26 mouse cellular contexts compared by ENCODE assay signal in the genomic region with DNA sequence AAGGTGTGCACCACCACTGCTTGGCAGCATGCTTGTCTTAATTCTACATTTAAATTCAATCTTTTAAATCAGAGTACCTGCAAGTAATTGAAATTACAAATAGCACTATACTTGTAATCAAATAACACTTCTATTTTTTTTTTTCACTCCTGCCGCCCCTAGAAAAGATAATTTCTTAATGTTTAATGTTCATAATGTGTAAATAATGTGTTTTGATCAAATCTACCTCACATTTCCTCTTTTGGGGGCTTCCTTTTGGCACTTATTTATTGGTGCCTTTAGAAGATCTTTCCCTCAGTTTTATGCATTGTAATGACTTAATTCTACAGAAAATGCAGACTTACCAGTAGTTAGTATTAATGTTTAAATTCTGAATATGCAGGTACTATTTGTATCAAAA. TPM values are rescaled to one million over a fixed set of nuclear protein-coding genes. Genes with fewer than 3 reads are reported as not detected.
A peak's percentile ranks its signal among the peaks of the same experiment; 100 is the strongest.
DNase-seq lines count a peak whose midpoint lies in the region; ATAC-seq and TF ChIP-seq lines count a peak whose summit lies in the region.
"Had no signal": no experiment of that assay in that cellular context is flagged by ENCODE, and none has a peak within 500 bp of the region (broad histone marks: within the 10 kb centered on the region; RNA-seq: fewer than 3 reads in every experiment).

No protein-coding gene starts in this region.

- ATAC-seq in megakaryocyte, adult 5-6 weeks (ENCODE audit: poor library complexity, severe bottlenecking), result no peak
- ATAC-seq in CD4-positive, CD25-positive, alpha-beta regulatory T cell, adult 4 months, result peak; percentile 9
- ATAC-seq: forebrain, embryonic 14.5 days; forebrain, postnatal 0 days; hindbrain, postnatal 0 days; intestine, embryonic 16.5 days had no signal

- peak overlapping the region; percentile 9; the same call in 1 of the 2 replicates for H3K27ac ChIP-seq in gastrocnemius, adult 2 months
- peak overlapping the region; percentile 64 for H3K27ac ChIP-seq in bone marrow macrophage, adult 2 months (ENCODE audit: insufficient read depth, low read depth, low read length)
- H3K27ac ChIP-seq: embryonic facial prominence, embryonic 12.5 days; embryonic facial prominence, embryonic 15.5 days; hindbrain, embryonic 10.5 days; hindbrain, embryonic 14.5 days; hindbrain, postnatal 0 days had no signal

- peaks cover 4% of the 10 kb centered on the region; the same call in 1 of the 2 replicates for H3K9me3 ChIP-seq in megakaryocyte, embryonic 14.5 days
- H3K9me3 ChIP-seq: embryonic facial prominence, embryonic 12.5 days; embryonic facial prominence, embryonic 15.5 days; G1E had no signal

- no peak for TF ChIP-seq CTCF in gastrocnemius, adult 2 months (IDR thresholded peaks at IDR 0.05)
- no peak for TF ChIP-seq CTCF in bone marrow macrophage, adult 2 months (IDR thresholded peaks at IDR 0.05; ENCODE audit: low read depth, low read length)

- H3K27me3 ChIP-seq in megakaryocyte, embryonic 14.5 days (replicated peaks), result no peaks in the 10 kb centered on the region
- H3K27me3 ChIP-seq: CH12.LX; embryonic facial prominence, embryonic 12.5 days; embryonic facial prominence, embryonic 15.5 days had no signal

- TF ChIP-seq POLR2A in bone marrow macrophage, adult 2 months (IDR thresholded peaks at IDR 0.05; ENCODE audit: borderline replicate concordance, low read depth, low read length), result no peak

- intact Hi-C loops in gastrocnemius, adult 2 months (cut with DNase I), result loop anchor here (5.0 kb wide), 2 partner anchors 41 to 44 kb away; no protein-coding TSS in a partner anchor

- H3K36me3 ChIP-seq in megakaryocyte, embryonic 14.5 days (replicated peaks; ENCODE audit: low read length), result peaks cover 18% of the 10 kb centered on the region
- H3K36me3 ChIP-seq: embryonic facial prominence, embryonic 12.5 days; embryonic facial prominence, embryonic 15.5 days; hindbrain, embryonic 10.5 days had no signal

- peaks cover 45% of the 10 kb centered on the region for H3K4me1 ChIP-seq in megakaryocyte, embryonic 14.5 days
- peaks cover 15% of the 10 kb centered on the region for H3K4me1 ChIP-seq in bone marrow macrophage, adult 2 months (ENCODE audit: control insufficient read depth, insufficient read depth, low read length)
- H3K4me1 ChIP-seq: embryonic facial prominence, embryonic 12.5 days had no signal

- DNase-seq in gastrocnemius, adult 2 months, result no peak
- no peak for DNase-seq in gastrocnemius, adult 8-10 months (ENCODE audit: low spot score in 2 of 2)
- DNase-seq in urinary bladder, postnatal 25 days (ENCODE audit: low spot score), result no peak
- no peak for DNase-seq in cerebellum, adult 11 months
- DNase-seq: adrenal gland, adult 8-10 months; adrenal gland, postnatal 25 days; cerebellum, adult 18-20 months; cerebellum, adult 9-10 months; cerebellum, postnatal 14 days; forebrain, postnatal 0 days; gastrocnemius, postnatal 10 days; gastrocnemius, postnatal 36 days; heart, postnatal 36 days had no signal

- H3K4me3 ChIP-seq in gastrocnemius, adult 2 months, result no peak overlapping the region
- H3K4me3 ChIP-seq in megakaryocyte, embryonic 14.5 days (replicated peaks), result peak overlapping the region; percentile 56
- no peak overlapping the region for H3K4me3 ChIP-seq in bone marrow macrophage, adult 2 months (ENCODE audit: insufficient read depth, low read length)
- H3K4me3 ChIP-seq: embryonic facial prominence, embryonic 12.5 days; embryonic facial prominence, embryonic 15.5 days; hindbrain, embryonic 10.5 days had no signal

RNA-seq across cellular contexts. Expression of gene Fam117b, which starts 10.9 kb away (rescaled TPM):
- total RNA-seq in gastrocnemius, adult 2 months (2021), result 1 to 10 TPM; 4.4 to 9.3 TPM
- total RNA-seq in gastrocnemius, adult 8-10 months (2022), result 1 to 10 TPM; 4.1 to 5.9 (median 5.1) TPM
- polyA plus RNA-seq in megakaryocyte, embryonic 14.5 days (2012; ENCODE audit: insufficient read depth, low replicate concordance), result 4.0 and 4.5 TPM in 2 replicates
- total RNA-seq in megakaryocyte, adult 5-6 weeks (2015), result 40.4 and 43.9 TPM in 2 replicates
- total RNA-seq in megakaryocyte, adult 5-6 weeks (2017), result 40.7 and 48.4 TPM in 2 replicates
- polyA plus RNA-seq in CD4-positive, CD25-positive, alpha-beta regulatory T cell, adult 4 months (2017; shearing (Covaris generic)), result 10 to 100 TPM; 12.1 to 15.4 TPM
- polyA plus RNA-seq in bone marrow macrophage, adult 2 months (2012; ENCODE audit: insufficient read depth, insufficient read length, missing spikeins), result 29.2 and 31.6 TPM in 2 replicates

Comparison
In these comparisons a context has a peak if more than half of its experiments do, and no peak if none do; other contexts are left out.
1. RNA of gene Fam117b, which starts 10.9 kb away (total RNA-seq): 40.4 to 48.4 TPM in megakaryocyte, adult 5-6 weeks; 4.4 to 9.3 TPM in gastrocnemius, adult 2 months and 4.1 to 5.9 TPM in gastrocnemius, adult 8-10 months; every median in the first group is over 4 times any median in the second.